Mouse (Mus musculus) brain, embryonic 18.5 days (tissue): ENCODE results near the gene Tbc1d17.

Source experiments
- DNase-seq: peaks from one replicate; pipeline ENCODE4 v3.0.0-alpha.2; 2012; ENCODE audit warnings: low read depth, low spot score

Tbc1d17 gene

GRCm38 (mm10) chr7:44824872-44825271, 24.0 kb downstream of the Tbc1d17 start:
- DNase-seq, result peak; percentile 46

GRCm38 (mm10) chr7:44823409-44823808, 25.5 kb downstream of the Tbc1d17 start:
- DNase-seq, result no peak

DNA sequence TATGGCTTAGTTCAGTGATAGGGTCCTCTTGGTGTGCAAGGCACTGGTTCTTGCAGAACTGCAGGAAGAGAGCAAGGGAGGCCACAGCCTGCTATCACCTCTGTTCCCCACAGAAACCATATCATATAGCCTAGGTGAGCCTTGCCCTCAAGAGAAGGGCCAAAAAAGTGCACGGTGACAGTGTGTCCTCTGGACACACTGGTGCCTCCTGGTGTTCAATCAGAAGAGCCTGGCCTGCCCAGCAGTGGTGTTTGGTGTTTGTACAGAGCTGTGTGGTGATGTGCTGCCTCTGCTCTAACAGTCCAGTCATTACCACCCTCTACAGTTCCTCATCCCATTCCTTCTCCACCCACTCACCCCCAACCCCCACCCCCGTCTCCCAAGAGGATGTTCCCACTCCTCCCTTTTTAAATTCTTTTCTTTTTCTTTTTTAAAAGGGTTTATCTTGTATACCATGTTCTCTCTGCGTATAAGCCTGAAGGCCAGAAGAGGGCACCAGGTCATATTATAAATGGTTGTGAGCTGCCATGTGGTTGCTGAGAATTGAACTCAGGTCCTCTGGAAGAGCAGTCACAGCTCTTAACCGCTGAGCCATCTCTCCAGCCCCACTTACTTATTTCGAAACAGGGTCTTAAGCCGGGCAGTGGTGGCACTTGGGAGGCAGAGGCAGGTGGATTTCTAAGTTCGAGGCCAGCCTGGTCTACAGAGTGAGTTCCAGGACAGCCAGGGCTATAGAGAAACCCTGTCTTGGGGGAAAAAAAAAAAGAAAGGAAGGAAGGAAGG, 27.0 kb downstream of the Tbc1d17 start:
- no peak for DNase-seq

GRCm38 (mm10) chr7:44820525-44820924, 28.4 kb downstream of the Tbc1d17 start:
- no peak for DNase-seq

DNA sequence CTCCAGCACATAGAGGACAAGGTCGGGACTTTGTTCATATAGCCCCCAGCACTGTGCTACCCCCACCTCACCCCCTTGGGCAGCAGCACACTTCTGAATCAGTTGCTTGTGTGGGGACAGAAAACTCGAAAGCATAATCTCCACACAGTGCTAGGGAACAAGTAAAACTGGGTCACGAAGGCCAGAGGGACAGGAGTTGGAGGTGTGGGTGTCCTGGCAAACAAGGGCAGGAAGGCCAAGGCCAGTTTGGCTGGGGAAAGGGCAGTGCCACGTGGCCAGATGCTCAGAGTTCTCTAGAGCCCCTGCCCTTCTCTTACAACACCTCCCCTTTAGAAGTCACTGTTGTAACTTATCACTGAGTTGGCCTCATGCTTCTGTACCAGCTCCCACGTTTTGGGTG, 29.0 kb downstream of the Tbc1d17 start:
- no peak for DNase-seq

GRCm38 (mm10) chr7:44819391-44819790, 29.5 kb downstream of the Tbc1d17 start:
- DNase-seq, result no peak

DNA sequence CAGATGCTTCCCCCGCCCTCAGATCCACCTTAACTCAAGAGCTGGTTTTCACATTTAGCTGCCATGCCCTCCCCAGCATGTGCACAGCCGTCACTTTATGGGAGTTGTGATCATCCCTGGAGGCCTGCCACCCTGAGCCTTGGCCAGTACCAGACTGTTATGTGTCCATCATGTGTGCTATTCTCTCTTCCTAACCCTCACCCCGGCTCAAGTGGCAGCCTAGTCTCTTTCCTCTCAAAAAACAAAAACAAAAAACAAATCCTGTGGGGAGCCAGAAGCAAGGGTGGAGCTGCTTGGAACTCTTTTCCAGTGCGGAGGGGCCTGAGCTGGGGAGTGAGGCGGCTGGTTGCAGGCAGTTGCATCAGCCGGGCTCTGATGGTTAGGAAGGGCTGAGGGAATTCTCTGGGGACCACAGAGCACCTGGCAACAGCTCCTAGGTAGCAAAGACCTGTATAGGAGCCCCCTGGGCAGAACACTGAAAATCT, 30.1 kb downstream of the Tbc1d17 start:
- no peak for DNase-seq

DNA sequence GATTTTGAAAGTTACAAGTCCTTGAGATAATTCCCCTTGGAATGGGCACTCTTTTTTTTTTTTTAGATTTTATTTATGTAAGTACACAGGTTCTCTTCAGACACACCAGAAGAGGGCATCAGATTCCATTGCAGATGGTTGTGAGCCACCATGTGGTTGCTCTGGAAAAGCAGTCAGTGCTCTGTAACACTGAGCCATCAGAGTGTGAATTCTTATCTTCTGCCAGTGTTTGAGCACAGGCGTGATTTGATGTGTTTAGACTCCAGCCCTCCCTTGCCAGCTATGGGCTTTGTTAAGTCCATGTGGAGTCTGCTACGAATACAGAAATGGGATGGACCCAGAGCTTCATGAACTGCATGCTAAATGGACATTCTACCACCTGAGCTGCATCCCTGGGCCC, 30.7 kb downstream of the Tbc1d17 start:
- no peak for DNase-seq

DNA sequence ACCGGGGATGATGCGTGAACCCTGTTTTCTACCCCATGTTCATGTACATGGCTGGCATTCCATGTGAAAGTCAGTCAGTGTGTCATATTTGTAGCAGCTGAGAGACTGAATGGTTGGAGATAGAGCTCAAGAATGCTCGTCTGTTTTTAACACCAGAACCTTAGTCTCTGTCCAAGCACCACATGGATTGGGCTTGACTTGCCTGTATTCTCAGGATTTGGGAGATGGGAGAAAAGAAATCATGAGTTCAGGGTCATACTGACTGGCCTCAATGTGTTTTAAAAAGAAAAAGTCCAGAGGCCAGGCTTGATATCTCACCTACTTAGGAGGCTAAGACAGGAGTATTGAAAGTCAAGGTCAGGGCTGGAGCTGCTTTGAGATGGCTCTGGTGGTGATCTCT, 31.4 kb downstream of the Tbc1d17 start:
- no peak for DNase-seq

- DNase-seq, result no peak
Measured at GRCm38 (mm10) chr7:44816470-44817021, 32.3 kb downstream of the Tbc1d17 start, which contains the start of gene Atf5. Gene Atf5 (minus strand): TSS chr7:44816658.

- DNase-seq, result peak; percentile 97
Measured at GRCm38 (mm10) chr7:44815721-44816469, 33.0 kb downstream of the Tbc1d17 start, which contains the start of the genes Nup62 and Il4i1. Gene Nup62 (plus strand): TSS chr7:44816088. Gene Il4i1 (plus strand): TSS chr7:44816387.

DNA sequence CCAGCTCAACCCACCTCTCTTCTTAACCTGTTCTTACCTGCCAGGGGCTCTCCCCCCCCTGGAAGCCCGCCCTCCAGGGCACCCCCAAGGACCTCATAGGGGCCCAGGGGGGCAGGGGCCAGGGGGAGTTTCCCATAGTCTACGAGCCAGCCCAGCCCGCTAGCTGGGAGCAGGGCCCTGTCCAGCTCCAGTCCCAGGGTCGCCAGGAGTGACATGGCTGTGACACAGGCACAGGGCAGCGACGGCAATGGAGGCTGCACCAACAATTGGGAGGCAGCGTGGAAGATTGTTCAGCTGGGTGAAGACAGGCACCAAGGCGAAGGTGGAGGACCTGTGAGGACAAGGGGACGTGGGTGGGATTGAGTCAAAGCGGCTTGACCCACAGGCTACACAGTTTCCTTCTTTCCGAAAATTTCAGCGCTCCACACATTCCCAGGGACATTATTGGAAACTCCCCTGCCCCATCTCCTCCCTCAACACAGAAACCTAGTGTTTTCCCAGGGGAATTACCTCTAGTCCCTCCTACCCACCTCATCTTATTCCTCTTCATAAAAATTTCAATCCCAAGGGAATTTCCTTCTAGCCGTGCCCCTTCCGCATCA, 33.8 kb downstream of the Tbc1d17 start:
- DNase-seq, result no peak

- DNase-seq, result no peak
Measured at GRCm38 (mm10) chr7:44814423-44814822, 34.5 kb downstream of the Tbc1d17 start.

GRCm38 (mm10) chr7:44813985-44814384, 34.9 kb downstream of the Tbc1d17 start:
- no peak for DNase-seq

GRCm38 (mm10) chr7:44812651-44813325, 36.1 kb downstream of the Tbc1d17 start:
- DNase-seq, result no peak

- no peak for DNase-seq
Measured at GRCm38 (mm10) chr7:44810819-44811557, 37.9 kb downstream of the Tbc1d17 start.

GRCm38 (mm10) chr7:44810365-44810764, 38.5 kb downstream of the Tbc1d17 start:
- no peak for DNase-seq

DNA sequence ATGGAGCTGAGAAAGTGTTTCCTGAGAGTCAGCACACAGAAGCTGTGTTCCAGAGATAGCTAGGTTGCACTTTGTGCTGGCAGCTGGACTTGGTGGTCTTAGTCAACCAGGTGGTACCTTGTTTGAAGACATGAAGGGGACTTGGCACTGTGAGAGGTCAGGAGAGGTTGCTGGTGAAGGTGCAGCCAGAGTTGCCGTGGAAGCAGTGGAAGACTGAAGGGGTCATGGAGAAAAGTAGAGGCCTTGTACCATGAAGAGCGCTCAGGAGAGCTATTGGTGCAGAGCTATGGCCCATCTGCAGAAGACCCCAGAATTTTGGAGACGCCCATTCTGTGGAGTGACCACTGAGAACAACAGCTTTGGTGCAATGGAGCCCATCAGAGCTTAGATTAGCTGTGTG, 39.4 kb downstream of the Tbc1d17 start:
- DNase-seq, result no peak

- DNase-seq, result no peak
Measured at GRCm38 (mm10) chr7:44808927-44809326, 40.0 kb downstream of the Tbc1d17 start.

DNA sequence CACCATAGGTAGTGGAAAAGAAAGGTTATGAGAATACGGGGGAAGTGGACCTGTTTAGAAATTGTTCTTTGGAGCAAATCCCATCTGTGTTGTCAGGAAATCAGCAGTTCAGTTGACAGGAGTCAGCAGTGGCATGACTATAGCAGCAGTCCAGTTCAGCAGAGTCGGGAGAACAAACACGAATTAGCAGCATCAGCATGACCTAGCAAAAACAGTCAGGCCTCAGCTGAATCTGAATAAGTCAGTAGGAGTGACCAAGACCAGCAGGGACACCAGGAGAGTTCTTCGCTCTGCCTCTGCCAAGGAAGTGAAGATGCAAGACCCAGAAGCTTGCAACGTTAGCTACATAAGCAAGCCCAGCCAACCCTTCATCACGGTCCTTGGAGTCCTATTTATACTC, 56.1 kb downstream of the Tbc1d17 start:
- no peak for DNase-seq

GRCm38 (mm10) chr7:44790066-44790465, 58.8 kb downstream of the Tbc1d17 start:
- no peak for DNase-seq
